Mouse (Mus musculus) bone marrow, adult 2 months (tissue): ENCODE measurements around the gene Gng7. TPM values are rescaled to one million over a fixed set of nuclear protein-coding genes. Genes with fewer than 3 reads are reported as not detected.

Experiments used
- H3K27ac ChIP-seq: fragments of 200-500 bp; 2 replicates; pipeline ENCODE4 v1.5.1; 2012; ENCODE audit warnings: low read depth, mild to moderate bottlenecking, control low read depth, inconsistent platforms, low read length; ENCODE audit not compliant: control insufficient read depth, poor library complexity, insufficient read depth
- H3K4me1 ChIP-seq: fragments of 200-500 bp; 2 replicates; pipeline ENCODE4 v1.6.1; 2011; ENCODE audit warnings: low read length; ENCODE audit not compliant: control insufficient read depth, insufficient read depth
- H3K4me3 ChIP-seq: fragments of 200-500 bp; replicated peaks from 2 replicates; pipeline ENCODE3; 2011; ENCODE audit warnings: mild to moderate bottlenecking, low read depth, low read length, control low read depth; ENCODE audit not compliant: control insufficient read depth
- CTCF ChIP-seq: fragments of 200-500 bp; IDR thresholded peaks from 2 replicates; pipeline ENCODE4 v1.5.1; 2011; ENCODE audit warnings: low read length, control low read depth; ENCODE audit not compliant: control insufficient read depth, insufficient read depth
- POLR2A ChIP-seq: fragments of 200-500 bp; IDR thresholded peaks from 2 replicates; pipeline ENCODE4 v1.6.1; 2011; ENCODE audit warnings: low read depth, mild to moderate bottlenecking, control low read depth, low read length, borderline replicate concordance; ENCODE audit not compliant: control insufficient read depth
- WGBS: fragments of 180-500 bp; shearing (Covaris S2); methylation state at CpG from one replicate; pipeline ENCODE4 v1.1.7; 2018; 5-methylcytosine and 5-hydroxymethylcytosine counted together
- polyA plus RNA-seq: library from polyadenylated mRNA; stranded (reverse); fragments of >200 nt; gene quantifications from 2 replicates; pipeline ENCODE4 v1.2.4, GENCODE M21; 2011; ENCODE audit warnings: low replicate concordance; ENCODE audit not compliant: missing spikeins, insufficient read depth, insufficient read length

Gene Gng7
- polyA plus RNA-seq, 1 experiment = not detected

DNA sequence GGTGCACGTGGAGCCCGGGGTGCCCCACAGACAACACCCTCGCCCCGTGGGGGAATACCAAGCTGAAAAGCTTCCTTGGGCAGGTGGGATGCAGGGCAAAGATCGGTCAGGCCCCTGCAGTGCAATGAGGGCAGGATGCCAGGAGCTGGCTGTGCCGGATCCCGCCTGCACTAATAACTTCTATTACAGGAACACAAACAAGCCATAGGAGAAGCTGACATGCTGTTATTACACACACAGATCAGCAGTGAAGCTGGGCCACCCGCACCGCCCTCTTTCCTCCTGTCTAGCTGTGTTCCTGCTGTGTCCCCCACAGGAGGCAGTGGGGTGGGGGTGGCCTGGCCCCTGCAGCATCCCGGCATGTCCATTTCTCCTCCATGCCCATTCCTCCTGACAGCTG lies 14.3 kb upstream of the Gng7 start:
- no peak overlapping the region for H3K4me3 ChIP-seq
- H3K4me1 ChIP-seq = no peaks in the 10 kb centered on the region
- no peak overlapping the region for H3K27ac ChIP-seq
- WGBS = 69% methylated on average over 10 of the region's 10 CpGs
- no peak for TF ChIP-seq CTCF
- TF ChIP-seq POLR2A = no peak

DNA sequence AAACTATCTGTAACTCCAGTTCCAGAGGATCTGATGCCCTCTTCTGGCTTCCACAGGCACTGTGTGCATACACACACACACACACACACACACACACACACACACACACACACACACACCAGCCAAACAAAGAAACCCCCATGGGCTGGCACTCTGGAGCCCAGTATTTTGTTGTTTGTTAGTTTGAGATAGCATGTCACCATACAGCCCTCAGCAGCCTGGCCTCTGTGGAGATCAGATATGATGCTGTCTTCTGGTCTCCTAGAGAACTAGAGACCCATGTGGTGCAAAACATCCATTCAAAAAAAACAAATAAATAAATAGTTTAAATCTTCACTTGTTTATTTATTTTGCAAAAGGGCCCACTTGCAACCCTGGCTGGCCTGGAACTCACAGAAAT lies 13.5 kb upstream of the Gng7 start:
- Histone ChIP-seq H3K4me3 (no peak overlapping the region), H3K4me1 (no peaks in the 10 kb centered on the region), H3K27ac (no peak overlapping the region)
- TF ChIP-seq CTCF (no peak), POLR2A (no peak)

DNA sequence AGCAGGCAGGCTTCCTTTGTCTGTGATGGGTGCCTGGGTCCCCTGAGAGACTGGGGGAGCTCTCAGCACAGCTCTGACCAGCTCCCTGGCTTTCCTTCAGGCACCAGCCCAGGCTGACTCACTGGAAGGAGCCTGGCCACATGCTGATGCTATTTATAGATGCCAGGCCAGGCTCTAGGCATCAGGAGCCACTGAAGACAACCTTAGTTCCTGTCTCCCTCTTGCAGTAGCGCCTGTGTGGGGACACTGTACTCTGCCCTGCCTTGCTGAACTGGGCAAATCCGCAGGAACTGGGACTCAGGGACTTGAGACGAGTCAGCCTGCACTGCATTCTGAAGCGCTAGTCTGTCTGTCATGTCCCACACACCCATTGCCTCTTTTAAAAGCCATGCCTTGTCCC lies 12.6 kb upstream of the Gng7 start:
- no peak overlapping the region for H3K4me3 ChIP-seq
- WGBS = 51% methylated on average over 4 of the region's 4 CpGs
- TF ChIP-seq CTCF = no peak

DNA sequence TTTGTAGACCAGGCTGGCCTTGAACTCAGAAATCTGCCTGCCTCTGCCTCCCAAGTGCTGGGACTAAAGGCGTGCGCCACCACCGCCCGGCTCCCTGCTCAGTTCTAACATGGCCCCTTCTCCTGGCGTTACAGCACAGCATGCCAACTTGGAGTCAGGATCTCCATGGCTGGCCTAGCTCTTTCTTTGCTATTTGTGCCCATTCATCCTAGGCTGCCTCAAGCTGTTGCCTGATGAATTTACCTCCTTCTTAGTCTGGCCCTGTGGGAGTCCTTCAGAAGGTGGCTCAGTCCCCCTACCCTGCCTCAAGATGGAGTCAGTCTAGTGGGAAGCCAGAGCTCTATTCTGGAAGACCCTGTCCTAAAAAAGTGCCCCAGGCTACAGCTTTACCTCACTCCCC lies 12.1 kb upstream of the Gng7 start:
- Histone ChIP-seq H3K4me3 (no peak overlapping the region), H3K27ac (no peak overlapping the region), H3K4me1 (no peaks in the 10 kb centered on the region)
- TF ChIP-seq CTCF = no peak
- no peak for TF ChIP-seq POLR2A
- whole genome bisulfite sequencing = 92% methylated on average over 5 of the region's 5 CpGs

More for the DNA sequence above, 12.6 kb upstream of the Gng7 start:
- Histone ChIP-seq H3K27ac (no peak overlapping the region), H3K4me1 (no peaks in the 10 kb centered on the region)

DNA sequence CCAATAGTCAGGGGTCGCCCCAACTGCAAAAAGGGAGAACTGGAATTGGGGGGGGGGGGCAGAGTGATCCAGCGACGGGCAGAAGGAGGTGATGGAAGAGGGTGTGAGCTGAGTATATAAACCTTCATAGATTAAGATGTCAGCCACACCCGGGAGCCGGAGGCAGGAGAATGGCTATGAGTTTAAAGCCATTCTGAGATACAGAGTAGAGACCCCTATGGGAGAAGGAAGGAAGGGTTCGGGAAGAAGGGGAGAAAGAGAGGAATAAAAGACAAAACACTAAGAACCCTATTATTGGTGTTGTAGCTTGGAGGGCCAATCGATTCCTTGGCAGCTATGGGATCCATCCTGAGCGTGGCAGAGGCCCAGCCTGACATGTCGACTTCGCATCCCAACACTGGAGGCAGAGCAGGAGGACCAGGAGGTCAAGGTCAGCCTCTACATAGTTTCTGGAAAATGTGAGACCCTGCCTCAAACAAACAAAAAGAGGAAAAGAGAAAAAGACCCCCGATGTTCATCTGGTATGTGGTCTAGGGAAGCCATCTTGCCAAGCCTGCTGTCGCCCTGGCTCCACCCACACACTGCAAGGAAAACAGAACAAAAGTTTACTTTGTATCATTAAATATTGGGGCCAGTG lies 11.0 kb upstream of the Gng7 start, which contains the start of gene Diras1:
Gene Diras1, minus strand, starts transcription at position 24 of the 637 bp plus-strand sequence.
- TF ChIP-seq CTCF (no peak), POLR2A (no peak)
- Histone ChIP-seq H3K4me1 (no peaks in the 10 kb centered on the region), H3K27ac (no peak within 1 kb of the TSS), H3K4me3 (no peak within 1 kb of the TSS)
- 49% methylated on average over 12 of the region's 12 CpGs for WGBS

DNA sequence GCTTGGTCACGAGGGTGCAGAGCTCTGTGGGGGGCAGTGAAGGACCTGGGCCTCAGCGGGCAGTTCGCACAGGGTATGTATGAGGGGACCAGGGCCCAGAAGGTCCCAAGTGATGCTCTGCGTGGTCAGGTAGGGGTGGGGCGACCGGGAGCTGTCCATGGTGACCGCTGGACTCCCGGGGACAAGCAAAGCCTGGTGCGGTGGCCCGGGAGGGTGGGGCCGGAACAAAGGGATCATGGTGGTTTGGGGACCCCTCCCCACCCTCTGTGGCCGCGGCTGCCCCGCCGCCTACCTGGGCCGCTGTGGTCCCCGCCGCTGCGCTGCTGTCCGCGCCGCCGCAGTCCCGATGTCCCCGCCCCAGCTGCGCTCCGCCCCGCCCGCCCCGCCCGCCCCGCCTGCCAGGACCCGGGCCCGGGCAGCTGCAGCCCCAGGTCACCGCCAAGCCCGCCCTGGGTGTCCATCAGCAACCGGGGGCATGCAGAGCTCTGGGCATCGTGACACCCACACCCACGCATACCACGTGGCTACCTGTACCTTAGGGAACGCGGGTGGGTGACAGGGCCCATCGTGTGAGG lies 10.4 kb upstream of the Gng7 start:
- Histone ChIP-seq H3K4me1 (no peaks in the 10 kb centered on the region), H3K4me3 (no peak overlapping the region), H3K27ac (no peak overlapping the region)
- no peak for TF ChIP-seq POLR2A
- no peak for TF ChIP-seq CTCF
- WGBS = 3% methylated on average over 36 of the region's 43 CpGs

DNA sequence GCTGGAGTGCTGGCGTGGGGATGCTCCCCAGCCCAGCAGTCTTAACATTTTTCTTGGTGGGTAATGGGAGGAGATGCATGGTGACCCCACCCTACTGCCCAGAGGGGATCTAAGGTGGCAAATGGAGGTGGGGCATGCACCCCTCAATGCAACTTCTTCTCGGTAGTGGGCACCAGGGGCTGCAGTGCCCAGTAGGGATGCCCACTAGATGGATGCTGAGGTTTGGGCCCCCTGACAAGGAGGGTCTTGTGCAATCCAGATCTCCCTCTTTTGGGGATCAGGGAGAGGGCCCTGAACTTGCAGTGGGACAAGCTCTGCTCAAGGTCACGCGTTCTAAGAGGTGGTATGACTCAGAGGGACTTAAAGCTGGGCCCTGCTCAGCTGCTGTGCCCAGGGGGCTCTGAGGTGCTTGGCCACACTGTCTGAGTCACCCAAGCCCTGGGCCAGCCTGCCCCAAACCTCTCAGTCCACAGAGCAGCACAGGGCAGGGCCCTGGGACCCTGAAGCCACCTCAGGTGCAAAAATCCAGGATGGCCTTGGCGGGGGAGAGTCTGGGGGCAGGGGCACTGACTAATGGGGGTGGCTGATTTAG lies 9.7 kb upstream of the Gng7 start:
- Histone ChIP-seq H3K4me1 (no peaks in the 10 kb centered on the region), H3K27ac (no peak overlapping the region), H3K4me3 (no peak overlapping the region)
- TF ChIP-seq POLR2A (no peak), CTCF (no peak)
- 65% methylated on average over 5 of the region's 5 CpGs for WGBS

DNA sequence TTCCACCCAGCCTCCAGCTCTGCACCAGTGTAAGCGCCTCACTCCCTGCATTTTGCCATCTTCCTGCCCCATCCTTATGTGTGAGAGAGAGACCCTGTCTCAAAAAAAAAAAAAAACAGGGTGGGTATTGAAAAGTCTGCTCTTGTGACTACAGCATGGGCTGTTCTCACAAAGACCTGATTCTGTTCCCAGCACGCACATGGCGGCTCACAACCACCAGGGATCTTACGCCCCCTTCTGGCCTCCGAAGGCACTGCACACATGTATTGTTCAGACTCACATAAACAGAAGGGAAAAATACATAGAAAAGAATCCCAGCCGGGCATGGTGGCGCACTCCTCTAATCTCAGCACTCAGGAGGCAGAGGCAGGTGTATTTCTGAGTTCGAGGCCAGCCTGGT lies 8.0 kb upstream of the Gng7 start:
- peak; percentile 35; the same call in 1 of the 2 replicates for TF ChIP-seq CTCF
- TF ChIP-seq POLR2A = no peak
- Histone ChIP-seq H3K4me3 (no peak overlapping the region), H3K27ac (no peak overlapping the region), H3K4me1 (no peaks in the 10 kb centered on the region)
- 54% methylated on average over 8 of the region's 8 CpGs for WGBS
